Mouse (Mus musculus) embryonic fibroblast, embryonic 13.5 days (primary cell): Measurements from ENCODE around the gene Znrf3.
A peak's percentile ranks its signal among the peaks of the same experiment; 100 is the strongest.

Experiments used
- CTCF ChIP-seq: IDR thresholded peaks from 2 replicates; pipeline ENCODE4 v1.5.1; 2011; ENCODE audit warnings: mild to moderate bottlenecking, control low read depth, low read length, moderate library complexity, borderline replicate concordance; ENCODE audit not compliant: insufficient read depth
- POLR2A ChIP-seq: IDR thresholded peaks from 2 replicates; pipeline ENCODE4 v1.6.1; 2011; ENCODE audit warnings: low read depth, mild to moderate bottlenecking, control low read depth, low read length, moderate library complexity

GRCm38 (mm10) chr11:5290691-5291090 lies 154.0 kb downstream of the Znrf3 start:
- TF ChIP-seq CTCF (peak; percentile 37; the same call in 1 of the 2 replicates), POLR2A (no peak)
